Mouse (Mus musculus) layer of hippocampus, adult 18-20 months (tissue): ENCODE results near the gene 4930558C23Rik. TPM values are rescaled to one million over a fixed set of nuclear protein-coding genes. Genes with fewer than 3 reads are reported as not detected.
"Not testable (repeated sequence)": the region's sequence is repeated elsewhere in the genome, so short reads cannot be mapped to it uniquely, and the experiment has no call there.

Experiments used
- DNase-seq, 2 experiments: peaks; one replicate each; pipeline ENCODE4 v3.0.0; 2022; ENCODE audit warnings: low spot score in 2 of 2
- total RNA-seq, 2 experiments: library from RNA; stranded (reverse); gene quantifications; 2 replicates each; pipeline ENCODE4 v1.2.3; 2021

4930558C23Rik gene
- total RNA-seq, 2 experiments from 2014 or later, result not detected

DNA sequence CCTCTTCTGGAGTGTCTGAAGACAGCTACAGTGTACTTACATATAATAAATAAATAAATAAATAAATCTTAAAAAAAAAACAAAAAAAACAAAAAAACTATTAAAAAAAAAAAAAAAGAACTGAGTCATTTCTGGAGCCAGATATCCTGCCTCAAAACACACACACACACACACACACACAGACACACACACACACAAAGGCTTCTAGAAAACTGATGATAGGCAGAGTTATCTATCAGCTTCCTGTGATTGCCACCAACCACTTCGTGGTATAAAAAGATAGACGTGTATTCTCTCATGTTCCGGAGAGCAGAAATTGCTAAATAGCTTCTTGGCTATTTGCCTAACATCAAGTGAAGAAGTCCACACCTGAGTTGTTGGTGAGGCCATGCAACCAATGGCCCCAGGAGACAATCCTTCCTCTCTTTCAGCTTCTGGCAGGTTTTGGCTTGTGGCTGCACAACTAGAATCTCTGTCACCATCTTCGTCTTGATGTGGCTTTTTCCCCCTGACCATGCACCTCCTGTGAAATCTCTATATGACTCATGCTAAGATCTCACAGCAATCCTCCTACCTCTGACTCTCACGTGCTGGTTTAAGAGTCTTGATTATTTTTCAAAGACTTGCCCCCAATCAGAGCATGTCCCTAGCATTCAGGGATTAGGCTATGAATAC, 17.1 kb downstream of the 4930558C23Rik start:
- DNase-seq, result no peak

DNA sequence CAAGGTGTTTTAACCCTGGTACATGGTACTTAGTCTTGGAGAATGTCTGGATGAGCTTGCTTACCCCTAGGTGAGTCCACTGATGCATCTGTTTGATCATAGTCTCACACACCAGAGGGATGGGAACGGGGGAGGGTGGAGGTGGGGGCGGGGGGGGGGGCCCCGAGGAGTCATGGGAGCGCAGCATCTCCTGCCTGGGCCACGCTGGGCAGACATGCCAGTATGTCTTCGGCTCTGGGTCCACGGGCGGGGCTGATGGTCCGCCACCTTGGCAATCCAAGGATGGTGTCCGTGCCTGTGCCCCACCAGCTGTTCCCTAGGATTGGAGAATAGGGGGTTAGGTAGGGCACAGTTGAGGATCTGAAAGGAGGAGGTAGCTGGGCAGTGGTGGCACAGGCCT, 29.4 kb downstream of the 4930558C23Rik start:
- DNase-seq, result no peak

DNA sequence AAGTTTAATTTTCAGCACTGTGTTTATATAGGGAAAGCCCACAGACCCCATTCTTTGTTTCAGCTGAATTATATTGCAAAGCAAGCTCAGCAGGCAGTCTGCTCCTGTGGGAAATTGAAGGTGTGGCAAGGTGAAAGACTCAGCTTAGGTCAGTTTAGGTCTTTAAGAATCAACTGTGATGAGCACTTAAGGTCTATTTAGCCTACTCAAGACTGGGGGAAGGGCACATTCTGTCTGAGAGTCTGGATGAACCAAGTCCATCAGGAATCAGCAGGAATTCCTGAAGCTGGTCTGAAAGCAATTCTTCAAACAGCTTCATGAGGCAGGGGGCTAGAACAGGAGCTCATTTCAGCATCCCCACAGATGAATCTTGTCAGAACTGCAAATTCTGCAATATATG, 32.5 kb downstream of the 4930558C23Rik start:
- DNase-seq, result no peak

DNA sequence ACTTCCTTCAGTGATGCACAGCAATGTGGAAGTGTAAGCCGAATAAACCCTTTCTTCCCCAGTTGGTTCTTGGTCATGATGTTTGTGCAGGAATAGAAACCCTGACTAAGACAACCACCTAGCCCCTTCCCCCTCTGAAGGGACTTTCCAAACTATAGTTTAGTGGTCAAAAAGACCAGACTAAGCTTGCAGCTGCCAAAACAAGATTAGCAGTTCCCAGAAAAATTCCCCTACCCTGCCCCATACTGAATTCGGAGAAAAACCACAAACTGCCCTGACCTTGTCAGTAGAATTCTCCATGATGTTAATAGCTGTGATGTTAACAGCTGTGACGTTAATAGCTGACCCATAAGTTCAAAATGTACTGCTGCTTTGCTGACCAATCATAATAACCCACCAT, 42.4 kb downstream of the 4930558C23Rik start:
- not testable (repeated sequence) for DNase-seq

DNA sequence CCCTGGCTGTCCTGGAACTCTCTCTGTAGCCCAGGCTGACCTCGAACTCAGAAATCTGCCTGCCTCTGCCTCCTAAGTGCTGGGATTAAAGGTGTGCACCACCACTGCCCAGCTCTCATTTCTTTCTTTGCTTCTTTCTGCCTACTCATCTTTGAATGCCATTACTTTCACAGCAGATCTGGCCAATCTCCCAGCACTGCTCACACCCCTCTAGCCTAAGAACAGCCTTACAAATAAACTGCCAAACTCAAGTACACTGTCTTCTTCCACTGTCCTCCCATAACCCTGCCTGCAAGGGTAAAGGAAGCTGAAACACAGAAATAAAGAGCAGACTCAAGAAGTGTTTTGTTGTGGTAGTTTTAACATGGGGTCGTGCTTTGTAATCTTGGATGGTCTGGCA, 44.9 kb downstream of the 4930558C23Rik start:
- DNase-seq, result no peak

DNA sequence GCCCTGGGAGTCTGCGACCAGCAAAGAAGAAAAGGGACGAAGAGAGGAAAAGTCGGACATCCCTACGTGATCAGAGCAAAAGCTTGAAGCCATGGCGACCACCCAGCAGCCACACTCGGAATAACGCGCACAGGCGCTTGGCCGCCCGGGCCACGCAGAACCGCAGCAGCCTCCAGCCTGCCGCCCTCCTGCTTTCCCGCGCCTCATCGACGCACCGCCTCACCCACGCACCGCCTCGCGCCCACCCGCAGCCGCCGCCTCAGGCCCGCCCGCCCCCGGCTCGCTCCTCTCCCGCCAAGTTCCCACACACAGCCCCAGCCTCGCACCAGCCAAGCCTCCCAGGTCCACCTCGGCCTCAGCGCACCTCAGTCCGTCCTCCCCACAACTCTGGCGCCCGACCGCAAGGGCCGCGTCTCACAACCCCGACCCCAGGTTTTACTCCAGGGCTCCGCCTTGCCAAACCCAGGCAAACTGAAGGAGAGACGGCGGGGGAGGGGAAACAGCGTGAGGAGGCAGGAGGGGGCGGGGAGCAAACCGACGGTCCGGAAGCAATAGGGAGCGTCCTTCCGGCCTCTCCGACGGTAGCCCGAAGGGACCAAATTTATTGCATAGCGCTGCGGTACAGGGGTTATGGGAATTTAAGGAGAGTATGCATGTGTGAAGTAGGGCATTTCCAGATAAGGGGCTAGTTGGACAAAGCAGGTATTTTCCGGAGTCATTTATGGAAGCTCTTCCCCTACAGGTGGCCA, 45.8 kb downstream of the 4930558C23Rik start, which contains the start of gene Setdb1:
Gene Setdb1 (minus strand): TSS at position 502 of the 749 bp plus-strand sequence.
- peak; percentile 88 to 95 for DNase-seq

DNA sequence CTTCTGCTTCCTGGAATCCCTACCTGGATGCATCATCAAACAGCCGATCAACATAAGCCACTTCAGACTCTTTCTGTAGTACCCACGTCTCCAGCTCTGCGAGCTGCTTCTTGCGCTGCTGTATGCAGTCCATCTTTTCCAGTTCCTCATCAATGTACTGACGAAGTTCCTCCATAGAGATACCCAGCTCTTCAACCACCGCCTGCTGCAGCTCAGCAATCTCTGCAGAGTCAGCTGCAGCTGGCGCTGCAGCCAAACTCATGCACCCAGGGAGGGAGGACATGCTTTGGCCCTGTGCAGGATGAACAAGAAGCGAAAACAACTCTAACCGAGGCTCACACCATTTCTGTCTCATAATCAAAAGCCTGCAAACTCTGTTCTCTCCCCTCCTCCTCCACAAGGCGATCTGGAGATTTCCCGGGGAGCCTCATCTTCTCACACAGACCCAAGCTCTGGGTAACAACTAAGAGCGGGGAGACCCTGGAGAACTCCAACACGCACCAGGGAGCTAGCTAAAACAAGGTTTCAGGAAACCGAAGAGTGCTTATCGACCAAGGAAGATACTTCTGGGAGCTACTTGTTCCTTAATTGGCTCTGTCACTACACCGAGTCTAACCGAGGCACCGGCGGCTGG, 46.6 kb downstream of the 4930558C23Rik start:
- DNase-seq, result not testable (repeated sequence)

DNA sequence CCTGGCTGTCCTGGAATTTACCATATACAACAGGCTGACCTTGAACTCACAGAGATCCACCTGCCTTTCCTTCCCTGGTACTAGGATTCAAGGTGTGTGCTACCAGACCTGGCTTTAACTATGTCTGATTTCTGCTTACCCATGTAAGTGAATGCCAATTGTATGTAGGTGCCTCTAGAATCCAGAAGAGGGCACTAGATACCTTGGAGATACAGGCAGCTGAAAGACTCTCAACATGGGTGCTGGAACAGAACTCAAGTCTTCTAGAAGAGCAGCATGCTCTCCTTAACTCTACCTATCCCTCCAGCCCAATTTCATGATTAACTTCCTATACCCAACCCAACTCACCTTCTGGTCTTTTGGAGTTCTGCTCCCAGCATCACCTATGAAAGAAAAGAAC, 53.1 kb downstream of the 4930558C23Rik start:
- peak in 1 of 2 experiments; percentile 13 for DNase-seq

DNA sequence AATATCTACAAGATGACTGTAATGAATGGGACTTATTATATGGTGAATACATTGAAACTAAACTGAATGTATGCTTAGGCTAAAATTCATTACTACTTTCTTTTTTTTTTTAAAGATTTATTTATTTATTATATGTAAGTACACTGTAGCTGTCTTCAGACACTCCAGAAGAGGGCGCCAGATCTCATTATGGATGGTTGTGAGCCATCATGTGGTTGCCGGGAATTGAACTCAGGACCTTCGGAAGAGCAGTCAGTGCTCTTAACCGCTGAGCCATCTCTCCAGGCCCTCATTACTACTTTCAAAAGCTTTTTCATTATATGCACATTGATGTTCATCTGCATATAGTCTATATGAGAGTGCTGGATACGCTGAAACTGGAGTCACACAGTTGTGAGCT, 54.3 kb downstream of the 4930558C23Rik start:
- DNase-seq, result not testable (repeated sequence)

DNA sequence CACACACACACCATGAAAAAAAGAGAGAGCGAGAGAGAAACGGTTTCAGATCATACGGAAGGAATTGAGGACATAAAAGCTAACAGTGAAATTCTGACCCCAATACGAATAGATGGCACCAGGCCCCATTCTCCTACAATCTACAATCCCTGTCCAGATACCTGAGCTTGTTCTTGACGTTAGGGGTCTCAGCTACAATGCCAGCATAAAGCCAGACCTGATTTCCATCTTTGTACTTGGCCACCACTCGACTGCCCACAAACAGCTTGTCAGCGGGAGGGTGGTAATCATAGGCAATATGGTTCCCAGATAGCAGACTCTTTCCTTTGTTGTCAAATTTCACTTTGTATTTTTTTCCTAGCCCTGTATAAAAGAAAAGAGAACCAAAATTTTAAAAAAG, 56.2 kb downstream of the 4930558C23Rik start:
- no peak for DNase-seq

DNA sequence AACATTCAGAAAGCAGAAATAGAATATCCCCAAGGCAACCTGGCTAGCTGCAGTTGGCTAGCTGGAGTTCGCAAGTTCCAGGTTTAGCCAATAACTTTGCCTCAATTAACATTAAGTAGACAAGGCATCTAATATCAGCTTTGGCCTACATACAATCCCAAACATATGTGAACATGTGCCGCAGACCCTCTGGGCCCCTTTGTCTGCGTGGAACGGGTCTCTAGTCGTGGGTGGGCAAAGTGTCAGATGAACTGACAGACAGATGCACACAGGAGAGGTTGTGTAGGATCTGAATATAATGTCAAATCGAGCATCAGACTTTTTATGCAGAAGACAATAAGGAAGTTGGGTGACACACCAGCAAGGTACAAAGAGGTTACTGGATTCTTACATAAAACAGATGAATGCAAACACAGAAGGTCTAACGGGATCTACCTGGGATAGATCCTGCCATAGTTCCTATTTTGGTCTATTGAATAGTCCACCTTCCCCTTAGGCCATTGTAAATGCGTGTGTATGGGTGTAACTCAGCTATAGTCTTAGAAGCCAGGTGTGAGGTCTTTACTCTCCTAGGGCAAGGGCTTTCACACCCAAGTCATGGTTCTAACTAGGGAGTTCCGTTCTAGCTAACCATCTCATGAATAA, 59.2 kb downstream of the 4930558C23Rik start:
- not testable (repeated sequence) for DNase-seq

DNA sequence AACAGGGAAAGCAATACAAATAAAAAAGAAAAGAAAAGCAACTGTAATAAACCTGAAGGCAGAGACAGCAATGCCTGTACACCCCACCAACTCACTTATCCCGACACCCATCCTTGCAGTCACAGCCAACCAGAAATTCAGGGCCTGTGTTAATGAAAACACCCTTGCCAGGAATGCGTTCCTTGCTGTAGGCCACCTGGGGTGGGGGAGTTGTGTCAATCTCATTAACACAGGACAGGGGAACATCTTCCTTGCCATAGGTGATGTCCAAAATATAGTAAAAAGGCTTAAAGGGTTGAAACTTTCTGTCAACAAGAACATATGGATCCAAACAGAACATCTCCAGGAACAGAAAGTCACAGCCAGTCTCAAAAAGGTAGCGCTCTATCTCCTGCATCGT, 64.4 kb downstream of the 4930558C23Rik start:
- no peak for DNase-seq

DNA sequence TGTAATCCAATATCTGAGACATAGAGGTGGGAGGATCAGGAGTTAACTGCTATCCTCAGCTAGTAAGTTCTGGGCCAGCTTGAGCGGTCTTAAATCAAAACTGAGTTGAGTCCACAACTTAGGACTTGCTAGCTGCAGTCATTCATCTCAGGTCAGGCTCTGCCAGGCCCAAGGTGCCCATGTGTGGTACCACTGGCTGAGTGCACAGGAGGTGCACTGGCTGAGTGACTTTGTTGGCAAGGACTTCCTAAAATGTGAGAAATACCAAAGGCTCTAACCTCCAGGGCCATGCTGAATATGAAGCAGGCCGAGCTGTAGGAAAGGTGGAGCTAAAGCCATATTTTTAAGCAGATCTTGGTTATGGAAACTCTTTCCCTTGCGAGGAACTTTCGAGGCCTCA, 65.3 kb downstream of the 4930558C23Rik start:
- no peak for DNase-seq

Other genes starting within 250 kb of the 4930558C23Rik start
- gene Sema6c, start 242.4 kb downstream of the 4930558C23Rik start, total RNA-seq, result 10 to 100 TPM; 29.4 to 34.2 TPM
- gene Gabpb2, start 184.9 kb downstream of the 4930558C23Rik start, total RNA-seq, result 10 to 100 TPM; 12.7 to 13.2 TPM
- 10 to 100 TPM; 72.7 to 72.9 TPM for gene Cdc42se1, start 174.1 kb downstream of the 4930558C23Rik start, total RNA-seq
- 100 to 1,000 TPM; 263 to 266 TPM for gene Mllt11, start 170.7 kb downstream of the 4930558C23Rik start, total RNA-seq
- gene Gm128, start 161.2 kb downstream of the 4930558C23Rik start, total RNA-seq, result under 1 TPM in 1 of 2 experiments, not detected in 1; 0.15 TPM
- gene Bnipl, start 151.6 kb downstream of the 4930558C23Rik start, total RNA-seq, result under 1 TPM in 1 of 2 experiments, not detected in 1; 0.37 TPM
- gene Mindy1, start 121.5 kb downstream of the 4930558C23Rik start, total RNA-seq, result 10 to 100 TPM; 19.2 to 21.0 TPM
- gene Prune1, start 120.8 kb downstream of the 4930558C23Rik start, total RNA-seq, result 10 to 100 TPM; 21.0 to 21.1 TPM
- under 1 TPM; 0.59 to 0.63 TPM for gene Anxa9, start 95.7 kb downstream of the 4930558C23Rik start, total RNA-seq
- 10 to 100 TPM; 54.2 to 54.5 TPM for gene Cers2, start 88.0 kb downstream of the 4930558C23Rik start, total RNA-seq
- gene Setdb1, start 45.6 kb downstream of the 4930558C23Rik start, total RNA-seq, result 10 to 100 TPM; 31.9 to 38.0 TPM
- 10 to 100 TPM; 31.4 to 32.7 TPM for gene Arnt, start 31.5 kb upstream of the 4930558C23Rik start, total RNA-seq
- gene Ctsk, start 96.4 kb upstream of the 4930558C23Rik start, total RNA-seq, result 1 to 10 TPM; 2.3 to 2.9 TPM
- 10 to 100 TPM; 72.3 to 90.7 TPM for gene Ctss, start 123.9 kb upstream of the 4930558C23Rik start, total RNA-seq
- gene Hormad1, start 156.8 kb upstream of the 4930558C23Rik start, total RNA-seq, result not detected
- gene Golph3l, start 186.1 kb upstream of the 4930558C23Rik start, total RNA-seq, result 10 to 100 TPM; 22.5 to 25.9 TPM
- 100 to 1,000 TPM; 322 to 323 TPM for gene Ensa, start 222.2 kb upstream of the 4930558C23Rik start, total RNA-seq